Mouse (Mus musculus) intestine, postnatal 0 days (tissue): ENCODE measurements around the gene Cfap74. TPM values are rescaled to one million over a fixed set of nuclear protein-coding genes. Genes with fewer than 3 reads are reported as not detected.
A peak's percentile ranks its signal among the peaks of the same experiment; 100 is the strongest.

Experiments used
- ATAC-seq: fragments of 200-750 bp; cut with Nextera tagmentation; 2 replicates; pipeline ENCODE4 v1.8.0; 2017; ENCODE audit warnings: mild to moderate bottlenecking, moderate TSS enrichment, moderate library complexity
- H3K27ac ChIP-seq: fragments of 300-500 bp; sonication (generic); 2 replicates; pipeline ENCODE4 v1.5.1; 2014; ENCODE audit warnings: mild to moderate bottlenecking, low read depth, low read length, moderate library complexity
- H3K27me3 ChIP-seq: fragments of 300-500 bp; sonication (generic); replicated peaks from 2 replicates; pipeline ENCODE4 v1.6.1; 2014; ENCODE audit warnings: low read length, mixed read lengths; ENCODE audit not compliant: control insufficient read depth, insufficient read depth
- H3K36me3 ChIP-seq: fragments of 300-500 bp; sonication (generic); 2 replicates; pipeline ENCODE4 v1.6.1; 2014; ENCODE audit warnings: mild to moderate bottlenecking, moderate library complexity; ENCODE audit not compliant: control insufficient read depth, insufficient read depth
- H3K4me1 ChIP-seq: fragments of 300-500 bp; sonication (generic); replicated peaks from 2 replicates; pipeline ENCODE4 v1.6.1; 2014; ENCODE audit warnings: antibody characterized with exemption, low read length, mixed read lengths; ENCODE audit not compliant: control insufficient read depth, insufficient read depth
- H3K4me2 ChIP-seq: fragments of 300-500 bp; sonication (generic); replicated peaks from 2 replicates; pipeline ENCODE4 v1.6.1; 2014; ENCODE audit warnings: low read depth, mild to moderate bottlenecking, moderate library complexity
- H3K4me3 ChIP-seq: fragments of 300-500 bp; sonication (generic); 2 replicates; pipeline ENCODE4 v1.5.1; 2014; ENCODE audit warnings: low read depth, low read length
- H3K9ac ChIP-seq: fragments of 300-500 bp; sonication (generic); 2 replicates; pipeline ENCODE4 v1.6.1; 2014; ENCODE audit warnings: mild to moderate bottlenecking, low read depth, low read length
- H3K9me3 ChIP-seq: fragments of 300-500 bp; sonication (generic); 2 replicates; pipeline ENCODE4 v1.6.1; 2016; ENCODE audit warnings: mixed run types; ENCODE audit not compliant: control insufficient read depth
- CTCF ChIP-seq: sonication (generic); IDR thresholded peaks from 2 replicates; pipeline ENCODE4 v1.5.1; 2016; ENCODE audit warnings: low read depth, mild to moderate bottlenecking, control low read depth, antibody characterized with exemption, moderate library complexity
- WGBS: fragments of 180-500 bp; shearing (Covaris S2); extraction: QIAGEN DNeasy Blood & Tissue Kit; methylation state at CpG from one replicate; pipeline ENCODE4 v1.1.7; 2014; 5-methylcytosine and 5-hydroxymethylcytosine counted together
- polyA plus RNA-seq: library from polyadenylated mRNA; unstranded; fragments of >200 nt; fragmentation: Nextera tagmentation; extraction: Ambion mirVana; gene quantifications from 2 replicates; pipeline ENCODE4 v1.2.1, GENCODE M21; 2015

Cfap74 gene
- polyA plus RNA-seq, 1 experiment from 2014 or later, result 0.52 TPM

DNA sequence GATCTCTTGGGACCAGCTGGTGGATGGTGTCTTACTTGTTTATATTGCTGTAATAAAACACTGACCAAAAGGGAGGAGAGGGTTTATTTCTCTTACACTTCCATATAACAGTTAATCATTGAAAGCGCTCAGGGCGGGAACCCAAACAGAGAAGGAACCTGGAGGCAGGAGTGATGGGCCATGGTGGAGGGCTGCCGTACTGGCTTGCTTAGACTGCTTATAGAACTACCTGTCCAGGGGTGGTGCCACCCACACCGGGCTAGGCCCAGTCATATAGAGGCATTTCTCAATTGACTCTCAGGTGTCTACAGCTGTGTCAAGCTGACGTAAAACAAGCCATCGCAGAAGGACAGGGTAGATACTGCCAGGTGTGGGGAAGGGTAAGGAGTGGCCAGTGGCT is 42.2 kb upstream of the Cfap74 start:
- H3K4me1 ChIP-seq, result peaks cover 4% of the 10 kb centered on the region; the same call in 1 of the 2 replicates
- 0 out of 2 replicates have a peak, but pooled peaks cover 3% of the 10 kb centered on the region for H3K27me3 ChIP-seq
- WGBS, result 24% methylated on average over 6 of the region's 6 CpGs
- H3K36me3 ChIP-seq, result no peaks in the 10 kb centered on the region
- no peaks in the 10 kb centered on the region for H3K9me3 ChIP-seq
- no peak overlapping the region for H3K27ac ChIP-seq
- TF ChIP-seq CTCF, result no peak
- peak overlapping the region; percentile 32 for H3K4me2 ChIP-seq
- ATAC-seq, result peak; percentile 15; the same call in 1 of the 2 replicates
- H3K9ac ChIP-seq, result no peak overlapping the region
- no peak overlapping the region for H3K4me3 ChIP-seq

DNA sequence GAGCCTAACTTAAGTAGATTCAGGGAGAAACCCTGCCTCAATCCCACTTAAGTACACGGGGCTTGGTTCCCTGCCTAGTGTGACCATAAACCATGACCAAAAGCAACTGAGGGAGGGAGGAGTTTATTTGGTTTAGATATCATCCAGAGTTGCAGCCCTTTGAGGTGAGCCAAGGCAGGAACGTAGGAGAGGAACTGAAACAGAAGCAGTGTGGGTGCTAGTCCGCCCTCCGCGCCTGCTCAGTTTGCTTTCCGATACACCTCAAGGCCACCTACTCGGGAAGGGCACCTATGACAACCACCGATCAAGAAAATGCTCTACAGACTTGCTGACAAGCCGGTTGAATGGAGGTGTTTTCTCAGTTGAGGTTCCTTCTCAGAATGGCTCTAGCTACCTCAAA is 41.3 kb upstream of the Cfap74 start:
- TF ChIP-seq CTCF, result no peak
- no peak for ATAC-seq
- Histone ChIP-seq H3K9ac (no peak overlapping the region), H3K9me3 (no peaks in the 10 kb centered on the region), H3K27ac (no peak overlapping the region), H3K4me1 (peaks cover 8% of the 10 kb centered on the region; the same call in 1 of the 2 replicates), H3K4me3 (no peak overlapping the region), H3K4me2 (no peak overlapping the region), H3K27me3 (no peaks in the 10 kb centered on the region), H3K36me3 (no peaks in the 10 kb centered on the region)
- 51% methylated on average over 9 of the region's 9 CpGs for WGBS

DNA sequence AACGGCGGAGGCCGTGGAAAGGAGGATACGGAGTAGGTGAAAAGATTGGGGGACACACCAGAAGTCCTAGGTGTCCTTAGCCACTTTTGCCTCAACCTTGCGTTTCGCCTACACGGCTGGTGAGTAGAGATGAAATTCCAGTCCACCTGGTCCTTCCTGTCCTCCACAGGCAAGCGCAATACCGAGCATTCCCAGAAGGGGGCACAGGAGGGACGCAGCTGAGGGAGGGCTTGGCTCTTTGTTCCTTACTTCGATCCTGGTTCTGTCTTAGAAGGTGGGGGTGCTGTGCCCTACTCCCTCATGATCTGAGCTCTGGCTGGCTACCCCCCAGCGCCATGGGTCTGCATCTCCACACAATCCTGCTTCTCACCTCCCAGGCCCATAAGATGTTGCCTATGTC is 40.3 kb upstream of the Cfap74 start:
- Histone ChIP-seq H3K4me3 (no peak overlapping the region), H3K36me3 (no peaks in the 10 kb centered on the region), H3K27ac (no peak overlapping the region), H3K4me2 (no peak overlapping the region), H3K27me3 (no peaks in the 10 kb centered on the region), H3K9ac (no peak overlapping the region), H3K4me1 (peaks cover 8% of the 10 kb centered on the region; the same call in 1 of the 2 replicates), H3K9me3 (no peaks in the 10 kb centered on the region)
- ATAC-seq, result no peak
- peak; percentile 95 for TF ChIP-seq CTCF
- 45% methylated on average over 12 of the region's 12 CpGs for WGBS

DNA sequence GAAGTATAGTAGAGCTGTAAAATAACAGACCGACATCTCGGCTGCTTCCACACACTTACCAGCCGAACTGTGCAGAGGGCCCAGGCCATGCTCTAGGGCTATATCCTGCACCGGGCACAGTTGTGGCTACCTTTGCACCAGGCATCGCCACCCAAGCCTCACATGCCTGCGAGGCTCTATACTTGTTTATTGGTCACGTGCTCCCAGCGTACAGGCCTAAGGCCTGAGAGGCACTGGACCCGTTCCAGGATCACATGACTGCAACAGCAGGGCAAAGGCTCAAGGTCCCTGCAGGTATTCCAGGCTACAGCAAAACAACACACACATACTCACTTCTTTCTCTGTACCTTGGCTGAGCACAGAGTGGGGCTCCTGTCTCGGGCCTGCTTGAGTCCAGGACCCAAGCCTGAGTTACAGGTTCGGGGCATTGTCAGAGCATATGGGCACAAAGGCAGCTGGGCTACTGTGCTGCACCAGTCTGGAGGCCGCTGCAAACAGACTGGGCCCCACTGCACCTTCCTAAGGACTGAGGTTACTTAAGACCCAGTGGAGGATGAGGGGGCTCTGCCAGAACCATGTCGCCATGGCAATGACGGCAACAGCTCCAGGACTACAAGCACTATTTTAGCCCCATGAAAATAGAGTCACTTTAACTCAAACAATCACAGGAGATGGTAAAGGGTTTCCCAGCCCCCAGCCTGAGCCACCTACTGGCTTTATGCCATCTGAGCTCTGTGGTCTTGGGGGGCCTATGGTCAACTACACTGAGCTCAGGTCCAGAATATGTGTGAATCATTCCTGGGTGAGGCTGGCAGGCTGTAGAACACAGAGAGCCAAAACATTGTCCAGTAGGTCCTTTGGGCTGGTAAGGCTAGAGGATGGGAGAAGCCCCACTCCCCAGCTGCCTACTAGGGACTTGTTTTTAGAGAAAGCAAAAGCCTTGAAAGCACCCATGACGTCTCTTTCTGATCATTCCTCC is 38.0 kb upstream of the Cfap74 start:
- no peak for TF ChIP-seq CTCF
- Histone ChIP-seq H3K27ac (peak overlapping the region; percentile 81), H3K4me2 (no peak overlapping the region), H3K9ac (no peak overlapping the region), H3K36me3 (no peaks in the 10 kb centered on the region), H3K4me1 (peaks cover 8% of the 10 kb centered on the region; the same call in 1 of the 2 replicates), H3K4me3 (no peak overlapping the region), H3K27me3 (no peaks in the 10 kb centered on the region), H3K9me3 (no peaks in the 10 kb centered on the region)
- ATAC-seq, result peak; percentile 89
- 55% methylated on average over 15 of the region's 15 CpGs for WGBS

GRCm38 (mm10) chr4:155371797-155372735 is 36.9 kb upstream of the Cfap74 start:
- Histone ChIP-seq H3K9me3 (no peaks in the 10 kb centered on the region), H3K27ac (peak overlapping the region; percentile 81; the same call in 1 of the 2 replicates), H3K9ac (no peak overlapping the region), H3K36me3 (no peaks in the 10 kb centered on the region), H3K4me3 (no peak overlapping the region), H3K27me3 (no peaks in the 10 kb centered on the region), H3K4me2 (no peak overlapping the region), H3K4me1 (peaks cover 5% of the 10 kb centered on the region; the same call in 1 of the 2 replicates)
- 73% methylated on average over 5 of the region's 5 CpGs for WGBS
- ATAC-seq, result 0 out of 2 replicates have a peak, but pooled peaks have one; percentile 22
- no peak for TF ChIP-seq CTCF

GRCm38 (mm10) chr4:155381974-155382373 is 27.0 kb upstream of the Cfap74 start:
- Histone ChIP-seq H3K27me3 (no peaks in the 10 kb centered on the region), H3K9me3 (no peaks in the 10 kb centered on the region), H3K27ac (no peak overlapping the region), H3K9ac (no peak overlapping the region), H3K36me3 (no peaks in the 10 kb centered on the region), H3K4me3 (no peak overlapping the region), H3K4me2 (no peak overlapping the region), H3K4me1 (no peaks in the 10 kb centered on the region)
- no peak for ATAC-seq
- WGBS, result 31% methylated on average over 7 of the region's 7 CpGs
- no peak for TF ChIP-seq CTCF
